Mouse (Mus musculus): ENCODE measurements around the gene Cep85l.

- no peak for TF ChIP-seq CTCF (IDR thresholded peaks at IDR 0.05; ENCODE audit: low read depth)
- no peak for TF ChIP-seq EP300 (IDR thresholded peaks at IDR 0.05; ENCODE audit: low read depth)
Observed at GRCm38 (mm10) chr10:53378296-53378695, 1.5 kb downstream of the Cep85l start.

Measured in liver, postnatal 0 days (tissue).